Mouse (Mus musculus) lung, postnatal 0 days (tissue): ENCODE data around the gene Capn11.

Source experiments
- CTCF ChIP-seq: IDR thresholded peaks from 2 replicates; pipeline ENCODE4 v1.5.1; 2016; ENCODE audit warnings: antibody characterized with exemption, mild to moderate bottlenecking
- EP300 ChIP-seq: IDR thresholded peaks from 2 replicates; pipeline ENCODE4 v1.6.1; 2016; ENCODE audit warnings: antibody characterized with exemption, mild to moderate bottlenecking, control low read depth

DNA sequence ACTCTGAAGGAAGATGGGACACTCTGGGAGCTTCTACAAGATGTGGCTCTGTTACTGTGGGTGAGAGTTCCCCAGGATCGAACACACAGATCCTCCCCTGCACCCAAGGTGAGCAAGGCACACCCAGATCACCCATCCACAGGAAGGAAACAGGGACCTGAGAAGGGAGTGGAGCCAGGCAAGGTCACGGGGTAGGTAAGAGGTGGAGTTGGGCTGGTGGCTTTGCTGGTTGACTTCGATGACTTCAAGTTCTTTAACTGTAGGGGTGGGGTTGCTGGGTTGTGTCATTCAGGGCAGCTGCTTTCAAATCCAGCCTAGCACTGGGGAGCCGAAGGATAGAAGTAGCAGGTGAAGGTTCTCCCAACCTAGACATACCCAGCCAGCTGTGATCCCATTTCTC lies 23.7 kb upstream of the Capn11 start:
- no peak for TF ChIP-seq CTCF
- no peak for TF ChIP-seq EP300
